Mouse (Mus musculus) testis, postnatal 10 days (tissue): Measurements from ENCODE around the gene Sh3bgrl2.
A peak's percentile ranks its signal among the peaks of the same experiment; 100 is the strongest.

ENCODE experiments used
- DNase-seq: peaks from one replicate; pipeline ENCODE4 v3.0.0; 2021; ENCODE audit warnings: low spot score

Gene Sh3bgrl2

GRCm38 (mm10) chr9:83686511-83687100, 138.5 kb downstream of the Sh3bgrl2 start:
- DNase-seq: peak; percentile 38

DNA sequence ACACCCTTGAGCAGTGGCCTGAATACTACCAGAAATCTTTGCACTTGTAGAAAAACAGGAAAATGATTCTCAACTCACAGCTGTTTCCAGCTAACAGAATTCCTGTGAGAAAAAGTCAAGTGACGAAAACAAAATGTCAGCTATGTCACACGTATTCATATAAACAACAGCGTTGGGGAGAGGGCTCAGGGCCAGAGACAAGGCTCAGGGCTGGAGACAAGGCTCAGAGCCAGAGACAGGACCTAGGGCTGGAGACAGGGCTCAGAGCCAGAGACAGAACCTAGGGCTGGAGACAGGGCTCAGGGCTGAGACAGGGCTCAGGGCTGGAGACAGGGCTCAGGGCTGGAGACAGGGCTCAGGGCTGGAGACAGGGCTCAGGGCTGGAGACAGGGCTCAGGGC, 139.8 kb downstream of the Sh3bgrl2 start:
- peak; percentile 24 for DNase-seq
